Mouse (Mus musculus) layer of hippocampus, postnatal 14 days (tissue): ENCODE measurements around the gene Rilpl1. TPM values are rescaled to one million over a fixed set of nuclear protein-coding genes. Genes with fewer than 3 reads are reported as not detected.

ENCODE experiments used
- DNase-seq, 2 experiments: peaks; one replicate each; pipeline ENCODE4 v3.0.0; 2021 to 2022; ENCODE audit warnings: low spot score in 2 of 2, mixed read lengths in 1 of 2
- total RNA-seq, 2 experiments: library from RNA; stranded (reverse); gene quantifications; 2 replicates each; pipeline ENCODE4 v1.2.3; 2021

The Rilpl1 gene
- total RNA-seq, 2 experiments from 2014 or later = 41.6 TPM

DNA sequence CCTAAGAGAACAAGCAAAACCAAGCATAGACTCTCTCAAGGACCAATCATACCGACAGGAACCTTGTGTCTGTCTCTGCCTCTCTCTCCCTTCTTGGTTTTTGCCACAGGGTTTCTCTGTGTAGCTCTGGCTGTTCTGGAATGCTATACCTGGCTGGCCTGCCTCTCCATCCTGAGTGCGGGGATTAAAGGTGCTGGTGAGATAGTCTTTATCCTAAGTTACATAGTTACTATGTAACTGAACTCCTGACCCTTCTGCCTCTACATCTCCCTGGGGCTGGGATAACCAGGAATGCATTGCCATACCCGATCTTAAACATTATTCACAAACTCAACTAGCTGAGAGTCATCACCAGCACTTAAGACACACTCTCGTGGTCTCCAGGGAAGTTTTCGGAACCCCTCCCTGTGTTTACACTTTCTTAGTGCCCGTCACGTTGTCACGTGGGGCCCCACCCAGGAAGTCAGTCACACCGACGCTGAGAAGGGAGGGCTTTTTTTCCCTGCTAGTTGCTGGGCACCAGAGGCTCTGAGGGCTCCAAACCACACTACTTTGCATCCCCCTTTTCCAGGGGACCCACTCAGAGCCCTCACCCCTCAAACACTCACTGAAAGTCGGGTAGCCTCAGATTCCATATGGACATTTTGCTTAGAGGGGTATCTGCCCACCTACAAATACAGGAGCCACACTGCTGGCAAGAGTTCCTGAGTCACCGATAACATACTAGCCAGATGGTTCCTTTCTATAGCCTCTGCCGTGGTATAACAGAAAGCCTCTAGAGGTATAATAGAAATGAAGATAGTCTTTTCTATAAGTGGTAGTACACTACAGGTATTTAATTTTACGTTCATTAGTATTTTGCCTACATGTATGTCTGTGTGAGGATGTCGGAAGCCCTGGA is 34.3 kb downstream of the Rilpl1 start:
- no peak for DNase-seq

- DNase-seq = no peak
These were observed 35.6 kb downstream of the Rilpl1 start for GRCm38 (mm10) chr5:124495547-124495946.

- DNase-seq = no peak
These were observed 37.7 kb downstream of the Rilpl1 start for GRCm38 (mm10) chr5:124493455-124493854.

DNA sequence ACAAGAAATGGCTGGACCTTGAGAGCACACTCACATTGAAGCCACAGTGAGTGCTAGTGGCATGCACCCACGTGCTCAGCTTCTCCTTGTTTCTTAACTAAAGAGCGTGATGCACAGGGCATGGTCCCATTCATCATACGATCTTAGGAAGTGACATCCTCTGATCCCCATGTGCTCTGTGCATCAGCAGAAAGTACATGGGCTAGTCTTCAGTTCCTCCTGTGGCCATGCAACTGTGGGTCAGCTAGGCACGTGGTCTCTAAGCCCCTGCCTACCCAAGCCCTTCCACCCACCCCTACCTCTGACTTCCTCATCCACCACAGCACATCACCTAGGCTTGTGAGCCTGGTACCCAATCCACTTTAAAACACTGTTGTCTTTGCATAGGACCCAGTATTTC is 38.6 kb downstream of the Rilpl1 start:
- DNase-seq = no peak

GRCm38 (mm10) chr5:124491732-124492131 is 39.5 kb downstream of the Rilpl1 start:
- no peak for DNase-seq

- no peak for DNase-seq
These were observed 42.3 kb downstream of the Rilpl1 start for GRCm38 (mm10) chr5:124488885-124489284.

- no peak for DNase-seq
These were observed 45.5 kb downstream of the Rilpl1 start for GRCm38 (mm10) chr5:124485654-124486053.

DNA sequence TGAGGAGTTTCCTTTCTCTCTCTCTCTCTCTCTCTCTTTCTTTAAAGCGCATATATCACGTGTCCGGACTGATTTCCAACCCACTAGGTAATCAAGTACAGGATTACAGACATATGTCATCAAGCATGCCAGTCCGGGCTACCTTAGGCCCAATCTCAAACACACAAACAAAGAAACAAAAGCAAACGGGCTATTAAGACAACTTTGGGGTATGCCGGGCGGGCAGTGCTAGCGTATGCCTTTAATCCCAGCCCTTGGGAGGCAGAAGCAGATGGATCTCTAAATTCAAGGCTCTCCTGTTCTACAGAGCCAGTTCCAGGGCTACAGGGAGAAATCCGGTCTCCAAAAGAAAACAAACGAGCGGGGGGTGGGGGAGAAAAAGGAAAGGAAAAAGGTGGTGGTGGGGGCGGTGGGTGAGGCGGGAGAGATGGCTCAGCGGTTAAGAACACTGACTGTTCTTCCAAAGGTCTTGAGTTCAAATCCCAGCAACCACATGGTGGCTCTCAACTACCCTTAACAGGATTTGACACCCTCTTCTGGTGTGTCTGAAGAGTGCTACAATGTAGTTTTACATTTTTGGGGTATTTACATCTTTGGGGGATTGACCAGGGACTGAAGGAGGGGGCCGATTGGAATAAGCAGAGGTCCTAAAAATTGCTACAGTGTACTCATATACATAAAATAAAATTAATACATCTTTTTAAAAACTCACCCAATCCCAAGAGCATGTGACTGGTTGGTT is 47.4 kb downstream of the Rilpl1 start:
- DNase-seq = no peak

- peak; percentile 90 to 94 for DNase-seq
These were observed 48.1 kb downstream of the Rilpl1 start, which contains the start of gene Snrnp35 for GRCm38 (mm10) chr5:124482966-124483654. Gene Snrnp35 (plus strand): TSS chr5:124483134.

- DNase-seq = no peak
These were observed 48.7 kb downstream of the Rilpl1 start for GRCm38 (mm10) chr5:124482436-124482965.

- no peak for DNase-seq
These were observed 49.5 kb downstream of the Rilpl1 start for GRCm38 (mm10) chr5:124481714-124482113.

DNA sequence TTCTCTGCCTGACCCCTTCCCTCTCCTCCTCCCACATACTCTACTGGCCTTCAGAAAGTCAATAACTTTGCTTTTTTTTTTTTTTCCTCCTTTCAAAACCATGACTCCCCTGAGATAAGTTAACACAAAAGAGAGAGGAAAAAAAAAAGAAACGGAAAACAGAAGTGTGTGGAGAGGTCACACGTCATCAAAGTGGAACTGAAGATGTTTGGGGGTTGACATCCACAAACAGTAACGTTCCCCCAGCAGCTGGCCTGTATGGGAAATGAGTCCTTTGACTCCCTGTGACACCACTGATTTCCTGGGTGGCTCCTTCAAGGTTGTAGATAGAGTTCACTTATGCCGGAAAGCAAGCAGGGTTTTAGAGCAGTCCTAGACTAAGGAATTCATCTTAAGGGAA is 51.1 kb downstream of the Rilpl1 start:
- no peak for DNase-seq

GRCm38 (mm10) chr5:124478873-124479204 is 52.4 kb downstream of the Rilpl1 start:
- no peak for DNase-seq

- no peak for DNase-seq
These were observed 60.5 kb downstream of the Rilpl1 start for GRCm38 (mm10) chr5:124470591-124471171.

DNA sequence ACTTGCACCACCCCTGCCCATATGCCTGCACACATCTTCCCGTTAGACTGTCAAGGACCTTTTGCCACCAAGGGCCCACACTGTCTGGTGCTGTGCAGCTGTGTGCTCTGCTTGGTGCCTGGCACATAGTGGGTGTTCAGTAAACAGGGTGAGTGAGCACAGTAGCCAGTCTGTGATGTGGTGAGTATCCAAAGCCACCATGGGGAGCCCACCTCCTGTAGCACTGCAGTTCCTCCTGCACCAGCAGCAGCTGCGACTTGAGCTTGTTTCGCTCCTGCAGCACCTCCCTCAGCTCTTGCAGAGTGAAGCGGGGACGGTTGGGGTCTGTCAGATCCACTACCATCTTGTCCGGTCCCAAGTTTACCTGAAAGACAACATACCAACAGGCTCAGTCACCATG is 61.7 kb downstream of the Rilpl1 start:
- DNase-seq = no peak

DNA sequence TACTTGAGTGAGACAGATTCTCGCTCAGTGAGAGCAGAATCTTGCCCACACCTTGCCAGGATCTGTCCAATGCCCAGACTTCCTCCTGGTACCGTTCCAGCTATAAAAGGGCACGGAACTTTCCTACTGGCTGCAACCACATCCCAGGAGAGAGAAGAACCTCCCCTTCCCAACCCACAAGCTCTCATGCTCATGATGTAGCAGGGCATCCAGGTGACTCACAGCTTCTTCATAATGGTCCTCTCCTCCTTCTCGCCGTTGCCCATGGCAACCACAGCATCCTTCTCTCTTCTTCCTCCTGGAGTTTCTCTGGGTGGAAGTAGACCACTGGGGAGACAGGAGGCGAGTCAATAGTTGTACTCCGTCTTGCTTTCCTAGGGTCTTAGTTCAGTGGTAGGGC is 62.8 kb downstream of the Rilpl1 start:
- no peak for DNase-seq

DNA sequence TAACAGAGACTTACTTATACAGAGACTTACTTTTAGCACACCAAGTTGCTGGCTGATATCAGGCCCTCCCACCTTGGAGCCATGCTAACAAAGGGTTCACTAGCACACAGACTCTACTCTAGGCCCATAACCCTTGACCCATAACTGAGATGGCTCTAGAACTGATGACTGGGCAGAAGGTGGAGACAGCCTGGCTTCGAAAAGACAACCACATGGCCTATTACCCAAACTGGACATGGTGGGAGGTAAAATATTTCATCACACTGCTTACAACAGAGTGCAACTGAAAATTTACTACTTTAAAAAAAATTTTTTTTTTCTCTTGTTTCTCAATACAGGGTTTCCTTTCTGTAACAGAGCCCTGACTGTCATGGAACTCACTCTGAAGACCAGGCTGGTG is 63.4 kb downstream of the Rilpl1 start:
- DNase-seq = no peak

GRCm38 (mm10) chr5:124464905-124465304 is 66.3 kb downstream of the Rilpl1 start:
- DNase-seq = no peak

GRCm38 (mm10) chr5:124463462-124463861 is 67.7 kb downstream of the Rilpl1 start:
- DNase-seq = no peak

- no peak for DNase-seq
These were observed 68.7 kb downstream of the Rilpl1 start for GRCm38 (mm10) chr5:124462297-124463025.
